Mouse (Mus musculus) liver, embryonic 14.5 days (tissue): ENCODE measurements at regions not wholly inside any gene's neighbourhood (a gene's known extent, or its start where the extent isn't known, plus 50 kb on each side); places are given as distances from the start of the nearest gene placed in this dataset.

ENCODE experiments used
- CTCF ChIP-seq: IDR thresholded peaks from 2 replicates; pipeline ENCODE4 v1.5.1; 2016; ENCODE audit warnings: antibody characterized with exemption, low read depth, control low read depth
- EP300 ChIP-seq: IDR thresholded peaks from 2 replicates; pipeline ENCODE4 v1.6.1; 2016; ENCODE audit warnings: antibody characterized with exemption, low read depth

GRCm38 (mm10) chr8:126788669-126789068 is 157.0 kb downstream of the Tomm20 start:
- TF ChIP-seq CTCF = no peak
- no peak for TF ChIP-seq EP300
